Mouse (Mus musculus) ES-Bruce4 (cell line): Measurements from ENCODE around the gene Eif4ebp2.

Source experiments
- CTCF ChIP-seq: IDR thresholded peaks from one replicate; pipeline ENCODE4 v1.8.1; 2011; ENCODE audit warnings: low read depth, low read length
- POLR2A ChIP-seq: IDR thresholded peaks from one replicate; pipeline ENCODE4 v1.8.1; 2011; ENCODE audit warnings: low read length; ENCODE audit not compliant: insufficient read depth

DNA sequence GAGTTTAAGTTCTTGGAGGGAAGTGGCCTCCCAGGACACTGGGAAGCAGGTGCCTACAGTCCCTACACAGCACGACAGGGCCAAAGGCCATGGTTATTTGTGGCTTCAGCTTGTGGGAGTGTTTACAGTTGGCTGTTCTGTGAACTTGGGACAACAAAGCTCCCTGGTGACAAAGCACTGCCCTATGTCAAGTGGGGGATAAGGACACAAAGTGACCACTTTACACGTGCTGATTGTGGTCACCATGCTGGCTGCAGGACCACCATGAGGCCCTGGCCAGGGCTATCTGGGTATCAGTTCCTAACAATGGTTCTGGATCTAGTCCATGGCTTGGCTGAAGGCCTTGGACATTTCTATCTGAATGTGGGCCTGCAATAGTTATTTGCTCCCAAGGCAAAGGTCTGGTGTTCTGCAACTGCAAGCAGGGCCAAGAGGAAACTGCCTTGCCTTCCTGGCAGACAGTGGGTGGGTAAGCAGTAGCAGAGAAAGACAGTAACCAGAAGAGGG, 26.2 kb downstream of the Eif4ebp2 start:
- TF ChIP-seq CTCF (no peak), POLR2A (no peak)
